Mouse (Mus musculus) urinary bladder, postnatal 25 days (tissue): ENCODE measurements around the gene Tulp2.
"Not testable (repeated sequence)": the region's sequence is repeated elsewhere in the genome, so short reads cannot be mapped to it uniquely, and the experiment has no call there.

ENCODE experiments used
- DNase-seq: peaks from one replicate; pipeline ENCODE4 v3.0.0; 2022; ENCODE audit warnings: low spot score

Tulp2 gene

DNA sequence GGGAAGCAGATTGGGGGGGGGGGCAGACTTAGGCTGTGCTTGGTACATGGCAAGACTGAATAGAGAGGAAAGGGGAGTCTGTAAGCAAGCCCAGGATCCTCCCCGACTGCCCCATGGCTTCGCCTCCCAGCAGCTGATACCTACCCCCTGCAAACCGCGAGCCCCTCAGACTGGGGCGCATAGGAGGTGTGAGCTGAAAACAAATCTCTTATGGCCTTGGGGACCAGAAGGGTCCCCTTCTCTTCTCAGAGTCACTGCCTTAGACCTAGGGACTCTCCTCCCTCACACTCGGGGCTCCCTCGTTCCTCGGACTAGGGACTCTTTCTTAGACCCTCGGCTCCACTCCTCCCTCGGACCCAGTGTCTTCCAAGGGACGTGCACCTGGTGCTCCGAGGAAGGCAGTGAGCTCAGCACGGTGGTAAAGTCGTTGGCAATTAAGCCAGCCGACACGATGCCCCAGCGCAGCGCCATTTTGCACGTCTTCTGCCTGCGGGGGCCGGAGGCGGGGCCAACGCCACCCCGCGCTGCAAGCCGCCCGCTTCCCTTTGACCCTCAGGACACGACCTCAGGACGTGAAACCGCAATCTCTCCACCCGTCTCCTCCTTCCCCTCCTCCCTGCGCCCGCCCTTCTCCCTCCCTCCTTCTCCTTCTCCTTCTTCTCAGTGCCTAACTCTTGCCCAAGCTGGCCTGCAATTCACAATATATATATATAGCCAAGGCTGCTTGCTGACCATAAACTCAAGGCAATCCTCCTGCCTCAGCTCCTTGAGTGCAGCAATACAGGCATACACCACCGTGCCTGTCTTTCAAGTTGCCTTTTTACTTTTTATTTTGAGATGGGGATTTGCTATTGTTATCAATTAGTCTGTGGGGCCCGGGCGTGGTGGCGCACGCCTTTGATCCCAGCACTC, 6.9 kb downstream of the Tulp2 start, which contains the start of gene Dhdh:
Gene Dhdh (minus strand): TSS at position 513 of the 912 bp plus-strand sequence.
- peak; percentile 52 for DNase-seq

GRCm38 (mm10) chr7:45489578-45489977, 7.9 kb downstream of the Tulp2 start:
- DNase-seq, result no peak

- DNase-seq, result no peak
These were observed 9.1 kb downstream of the Tulp2 start for GRCm38 (mm10) chr7:45490822-45491221.

- DNase-seq, result no peak
These were observed 9.6 kb downstream of the Tulp2 start for GRCm38 (mm10) chr7:45491264-45491663.

DNA sequence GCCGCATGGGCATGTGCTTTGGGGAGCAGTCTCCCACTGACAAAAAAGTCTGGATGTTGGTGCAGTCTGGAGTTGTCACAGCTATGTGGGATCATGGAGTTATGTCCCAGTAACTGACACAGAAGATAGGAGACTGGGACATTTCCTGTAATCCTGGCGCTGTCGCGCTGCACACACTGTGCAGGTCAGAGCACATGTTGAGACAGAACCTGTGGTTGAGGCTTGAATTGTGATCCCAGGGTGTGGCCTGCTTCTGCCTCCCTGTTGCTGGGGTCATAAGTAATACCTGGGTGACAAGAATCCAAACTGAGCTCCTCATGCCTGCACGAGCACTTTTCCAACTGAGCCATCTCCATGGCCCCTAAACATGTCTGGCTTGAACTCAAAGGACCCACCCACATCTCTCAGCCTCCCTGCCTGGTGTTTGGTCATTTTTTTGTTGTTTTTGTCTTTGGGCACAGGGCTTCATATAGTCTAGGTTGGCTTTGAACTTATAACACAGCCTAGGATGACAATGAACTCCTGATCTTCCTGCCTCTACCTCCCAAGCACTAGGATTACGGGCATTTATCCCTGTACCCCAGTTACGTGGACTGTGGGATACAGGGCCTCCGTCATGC, 10.7 kb downstream of the Tulp2 start:
- DNase-seq, result no peak

DNA sequence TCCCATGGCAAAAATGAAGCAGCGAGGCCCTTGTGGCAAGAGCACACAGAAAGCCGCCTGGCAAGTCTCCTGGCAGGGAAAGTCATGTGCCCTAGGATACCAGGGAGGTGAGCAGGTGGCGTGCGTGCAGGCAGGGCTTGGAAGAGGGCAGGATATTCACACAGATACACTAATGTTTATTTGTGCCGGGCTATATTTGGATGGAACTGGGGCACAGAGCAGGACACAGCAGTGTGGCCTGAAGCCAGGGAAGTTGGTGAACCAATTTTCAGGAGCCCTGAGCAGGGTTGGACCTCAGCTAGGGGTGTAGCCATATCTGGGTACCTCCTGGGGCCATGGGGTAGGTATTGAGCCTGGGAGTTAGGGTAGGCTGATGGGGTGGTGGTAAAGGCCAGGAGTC, 11.3 kb downstream of the Tulp2 start:
- no peak for DNase-seq

DNA sequence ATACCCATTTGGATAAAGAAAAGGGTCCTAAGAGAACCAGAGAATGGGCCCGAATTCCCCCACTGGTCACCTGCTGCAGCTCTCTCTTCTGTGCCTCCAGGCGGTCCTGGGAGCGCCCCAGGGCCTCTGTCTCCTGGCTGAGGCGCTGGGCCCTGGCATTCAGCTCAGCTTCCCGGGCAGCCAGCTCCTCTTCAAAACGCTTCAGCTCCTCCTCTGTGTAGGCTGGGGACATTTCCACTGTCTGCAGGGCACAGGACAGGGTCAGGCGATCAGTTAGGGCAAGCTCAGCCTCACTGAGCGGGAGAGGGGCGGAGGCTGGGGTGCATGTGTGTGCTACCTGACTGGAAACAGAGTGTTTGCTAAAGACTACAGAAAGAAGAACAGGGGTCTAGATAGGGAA, 12.9 kb downstream of the Tulp2 start:
- DNase-seq, result no peak

DNA sequence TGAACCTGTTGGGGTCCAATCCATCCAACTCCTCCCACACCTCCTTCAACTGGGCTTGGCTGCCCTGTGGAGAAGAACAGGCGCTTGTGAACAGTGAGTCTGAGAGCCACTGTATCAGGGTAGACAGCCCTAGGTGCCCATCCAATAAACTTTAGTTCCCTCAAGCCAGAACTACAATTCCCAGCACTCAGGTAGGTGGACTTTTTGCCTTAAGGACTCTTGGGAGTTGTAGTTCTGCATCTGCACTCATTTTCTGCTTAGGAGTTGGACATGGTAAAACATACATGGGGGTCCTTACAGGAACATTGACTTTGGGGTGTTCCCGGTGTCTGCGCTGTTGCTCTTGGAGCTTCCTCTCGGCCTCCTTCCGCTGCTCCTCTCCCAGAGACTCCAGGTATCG, 16.8 kb downstream of the Tulp2 start:
- no peak for DNase-seq

DNA sequence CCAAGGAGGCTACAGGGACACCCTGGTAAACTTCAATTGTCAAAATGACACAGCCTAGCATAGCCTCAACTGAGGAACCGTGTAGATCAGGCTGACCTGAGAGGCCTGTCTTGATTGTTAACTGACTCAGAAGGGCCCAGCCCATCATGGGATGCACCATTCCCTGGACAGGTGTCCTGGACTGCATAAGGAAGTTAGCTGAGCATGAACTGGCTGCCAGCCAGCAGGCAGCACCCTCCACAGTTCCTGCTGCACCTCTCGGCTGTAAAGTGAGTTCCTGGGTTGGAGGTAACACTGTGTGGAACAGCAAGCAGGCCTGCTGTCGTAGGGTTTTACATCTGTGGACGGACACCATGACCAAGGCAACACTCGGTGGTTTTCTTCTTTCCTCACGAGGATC, 25.9 kb downstream of the Tulp2 start:
- DNase-seq, result no peak

DNA sequence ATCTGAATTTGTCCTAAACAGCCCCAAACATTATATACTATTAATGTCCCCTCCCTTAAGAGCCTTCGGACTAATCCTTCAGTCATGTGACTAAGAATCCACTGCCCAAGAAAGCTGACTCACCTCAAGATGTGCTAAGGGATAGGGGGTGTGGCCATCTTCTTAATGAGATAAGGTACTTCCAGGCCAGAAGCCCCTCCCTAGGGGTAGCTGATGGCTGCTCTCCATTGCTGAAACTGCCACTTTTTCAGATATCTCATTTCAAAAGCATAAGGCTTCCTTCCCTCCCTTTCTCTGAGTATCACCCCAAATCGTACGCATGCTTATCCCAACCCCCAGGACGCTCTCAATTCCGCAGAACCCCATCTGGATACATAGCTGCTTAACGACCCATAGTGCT, 26.9 kb downstream of the Tulp2 start:
- DNase-seq, result no peak

- no peak for DNase-seq
These were observed 27.7 kb downstream of the Tulp2 start for GRCm38 (mm10) chr7:45509181-45509882.

- peak; percentile 81 for DNase-seq
These were observed 28.5 kb downstream of the Tulp2 start, which contains the start of gene Nucb1 for GRCm38 (mm10) chr7:45509912-45510787. Nucb1 (minus strand) TSS chr7:45510406.

- no peak for DNase-seq
These were observed 32.7 kb downstream of the Tulp2 start for GRCm38 (mm10) chr7:45514411-45514810.

DNA sequence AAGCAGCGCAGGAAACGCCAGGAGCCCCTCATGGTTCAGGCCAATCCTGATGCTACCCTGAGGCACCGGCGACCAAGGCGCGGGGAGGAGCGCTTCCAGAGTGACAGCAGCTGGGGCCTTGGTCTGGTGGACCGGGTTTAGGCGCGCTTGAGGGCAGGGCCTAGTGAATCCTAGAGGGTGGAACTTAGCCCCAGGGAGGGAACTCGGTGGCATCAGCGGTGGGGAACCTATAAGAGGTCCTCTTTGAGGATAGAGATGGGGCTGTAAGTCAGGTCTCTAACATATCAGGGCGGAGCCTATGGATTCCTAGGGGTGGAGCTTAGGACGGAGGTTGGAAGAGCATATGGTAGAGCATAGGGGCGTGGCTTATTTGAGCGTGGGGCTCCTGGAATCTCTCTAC, 33.8 kb downstream of the Tulp2 start:
- DNase-seq, result no peak

GRCm38 (mm10) chr7:45516846-45517245, 35.2 kb downstream of the Tulp2 start:
- DNase-seq, result not testable (repeated sequence)

- no peak for DNase-seq
These were observed 36.9 kb downstream of the Tulp2 start for GRCm38 (mm10) chr7:45518618-45519017.

DNA sequence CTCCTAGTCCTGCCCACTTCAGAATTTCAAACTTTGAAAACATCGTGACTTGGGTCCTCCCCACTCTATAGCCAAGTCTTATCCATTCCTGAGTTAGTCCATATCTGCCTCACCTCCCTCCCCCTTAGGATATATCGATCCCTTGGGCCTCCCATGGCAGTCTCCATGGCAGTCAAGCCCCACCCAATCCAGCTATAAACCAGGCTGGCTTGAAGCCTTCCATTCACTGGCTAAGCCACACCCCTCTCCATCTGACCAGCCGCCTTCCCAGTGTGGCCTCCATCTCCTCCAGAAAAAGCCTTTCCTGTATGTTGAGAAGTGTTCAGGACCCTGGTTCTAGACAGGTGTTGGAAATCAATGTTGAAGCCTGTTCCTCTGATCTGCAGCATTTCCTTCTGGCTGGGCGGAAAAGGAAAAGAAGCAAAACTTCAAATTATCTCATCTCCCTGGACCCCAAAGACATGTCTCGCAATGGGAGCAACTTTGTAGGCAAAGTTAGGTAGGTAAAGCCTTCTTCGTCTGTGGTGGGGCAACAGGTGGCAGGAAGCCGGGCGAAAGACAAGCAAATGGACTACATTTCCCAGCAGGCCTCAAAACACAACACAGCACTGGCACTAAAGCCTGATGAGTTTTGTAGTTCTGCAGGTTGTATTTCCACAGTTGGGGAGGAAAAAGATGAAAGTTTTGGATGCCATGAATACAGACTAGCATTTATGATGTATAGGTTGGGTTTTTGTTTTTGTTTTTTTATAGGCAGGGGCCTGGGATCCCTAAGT, 37.9 kb downstream of the Tulp2 start:
- no peak for DNase-seq

DNA sequence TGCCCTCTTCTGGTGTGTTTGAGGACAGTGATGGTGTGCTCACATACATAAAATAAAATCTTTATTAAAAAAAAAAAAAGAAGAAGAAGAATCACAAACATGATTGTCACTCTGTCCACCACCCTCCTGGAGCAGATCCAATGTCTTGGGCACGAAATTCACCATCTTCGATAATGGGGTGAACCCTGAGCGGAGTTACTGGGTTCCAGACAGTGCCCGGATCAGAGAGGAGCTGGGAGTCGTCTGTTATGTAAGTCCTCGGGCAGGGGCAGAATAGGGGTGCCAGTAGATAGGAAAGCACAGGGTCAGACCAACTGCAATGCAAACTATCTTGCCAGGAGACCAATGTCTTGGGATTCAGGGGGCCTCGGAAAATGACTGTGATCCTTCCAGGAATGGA, 38.9 kb downstream of the Tulp2 start:
- DNase-seq, result no peak

- peak; percentile 74 for DNase-seq
These were observed 40.1 kb downstream of the Tulp2 start for GRCm38 (mm10) chr7:45521728-45522184.

GRCm38 (mm10) chr7:45522194-45522752, 40.6 kb downstream of the Tulp2 start:
- DNase-seq, result no peak
